Mouse (Mus musculus) cerebral cortex, adult 2 months (tissue): ENCODE measurements around the gene Vwa5b1.

ENCODE experiments used
- WGBS: fragments of 180-500 bp; shearing (Covaris S2); methylation state at CpG from one replicate; pipeline ENCODE4 v1.1.7; 2018; 5-methylcytosine and 5-hydroxymethylcytosine counted together

Gene Vwa5b1

GRCm38 (mm10) chr4:138574800-138575606 lies 60.7 kb downstream of the Vwa5b1 start:
- WGBS = 80% methylated on average over 13 of the region's 13 CpGs

GRCm38 (mm10) chr4:138569928-138570327 lies 65.8 kb downstream of the Vwa5b1 start:
- WGBS = 72% methylated on average over 11 of the region's 11 CpGs

GRCm38 (mm10) chr4:138568275-138568674 lies 67.4 kb downstream of the Vwa5b1 start:
- WGBS = 66% methylated on average over 2 of the region's 2 CpGs

GRCm38 (mm10) chr4:138561986-138562385 lies 73.7 kb downstream of the Vwa5b1 start:
- 14% methylated on average over 8 of the region's 8 CpGs for WGBS

- WGBS = under 1% methylated on average over 19 of the region's 19 CpGs
Measured at GRCm38 (mm10) chr4:138555531-138555930, 80.2 kb downstream of the Vwa5b1 start.

GRCm38 (mm10) chr4:138554934-138555333 lies 80.8 kb downstream of the Vwa5b1 start:
- 21% methylated on average over 14 of the region's 14 CpGs for WGBS

- 23% methylated on average over 3 of the region's 3 CpGs for WGBS
Measured at GRCm38 (mm10) chr4:138554302-138554701, 81.4 kb downstream of the Vwa5b1 start.

- WGBS = 36% methylated on average over 8 of the region's 8 CpGs
Measured at GRCm38 (mm10) chr4:138553516-138553933, 82.2 kb downstream of the Vwa5b1 start.

GRCm38 (mm10) chr4:138553116-138553515 lies 82.6 kb downstream of the Vwa5b1 start:
- WGBS = 43% methylated on average over 1 of the region's 1 CpGs

GRCm38 (mm10) chr4:138551601-138552000 lies 84.1 kb downstream of the Vwa5b1 start:
- WGBS = 39% methylated on average over 5 of the region's 5 CpGs

GRCm38 (mm10) chr4:138550557-138550956 lies 85.1 kb downstream of the Vwa5b1 start:
- WGBS = 80% methylated on average over 5 of the region's 5 CpGs

- 61% methylated on average over 4 of the region's 4 CpGs for WGBS
Measured at GRCm38 (mm10) chr4:138548960-138549359, 86.7 kb downstream of the Vwa5b1 start.

GRCm38 (mm10) chr4:138548124-138548561 lies 87.5 kb downstream of the Vwa5b1 start:
- WGBS = 11% methylated on average over 10 of the region's 10 CpGs

GRCm38 (mm10) chr4:138547556-138547955 lies 88.1 kb downstream of the Vwa5b1 start:
- WGBS = 30% methylated on average over 10 of the region's 10 CpGs

GRCm38 (mm10) chr4:138547041-138547440 lies 88.6 kb downstream of the Vwa5b1 start:
- 49% methylated on average over 6 of the region's 6 CpGs for WGBS

- WGBS = 50% methylated on average over 11 of the region's 11 CpGs
Measured at GRCm38 (mm10) chr4:138546241-138546640, 89.4 kb downstream of the Vwa5b1 start.

- 16% methylated on average over 12 of the region's 12 CpGs for WGBS
Measured at GRCm38 (mm10) chr4:138543177-138543576, 92.5 kb downstream of the Vwa5b1 start.

GRCm38 (mm10) chr4:138538084-138538449 lies 97.6 kb downstream of the Vwa5b1 start:
- 35% methylated on average over 4 of the region's 4 CpGs for WGBS

GRCm38 (mm10) chr4:138537210-138538083 lies 98.2 kb downstream of the Vwa5b1 start:
- 21% methylated on average over 10 of the region's 10 CpGs for WGBS

- WGBS = 78% methylated on average over 12 of the region's 12 CpGs
Measured at GRCm38 (mm10) chr4:138535610-138536009, 100.1 kb downstream of the Vwa5b1 start.

GRCm38 (mm10) chr4:138533877-138534276 lies 101.8 kb downstream of the Vwa5b1 start:
- 96% methylated on average over 2 of the region's 2 CpGs for WGBS

GRCm38 (mm10) chr4:138531761-138532160 lies 103.9 kb downstream of the Vwa5b1 start:
- WGBS = 86% methylated on average over 2 of the region's 2 CpGs

- WGBS = 37% methylated on average over 6 of the region's 6 CpGs
Measured at GRCm38 (mm10) chr4:138530011-138530410, 105.7 kb downstream of the Vwa5b1 start.
